Comparison of ENCODE assay signal across 16 mouse cellular contexts in genomic region chr3:101026741-101027140, GRCm38 (mm10). TPM values are rescaled to one million over a fixed set of nuclear protein-coding genes. Genes with fewer than 3 reads are reported as not detected.
"Had no signal": no experiment of that assay in that cellular context is flagged by ENCODE, and none has a peak within 500 bp of the region (broad histone marks: within the 10 kb centered on the region; RNA-seq: fewer than 3 reads in every experiment).

No protein-coding gene starts in this region.

- DNase-seq: kidney, adult 2 months; kidney, postnatal 25 days; layer of hippocampus, adult 9-11 months; liver; midbrain, embryonic 14.5 days; thymus, adult 18-20 months; thymus, postnatal 36 days had no signal

- H3K9ac ChIP-seq: limb, embryonic 13.5 days; liver, embryonic 12.5 days; liver, embryonic 15.5 days had no signal

- H3K4me2 ChIP-seq: limb, embryonic 13.5 days; liver, embryonic 12.5 days; liver, embryonic 15.5 days had no signal

- H3K4me1 ChIP-seq: liver, embryonic 12.5 days; liver, embryonic 15.5 days had no signal

- ATAC-seq: liver, embryonic 12.5 days had no signal

- H3K4me3 ChIP-seq: layer of hippocampus, adult 2 months; limb, embryonic 10.5 days; limb, embryonic 13.5 days; liver, embryonic 12.5 days; liver, embryonic 15.5 days had no signal

- H3K27ac ChIP-seq: kidney, postnatal 0 days; layer of hippocampus, adult 2 months; limb, embryonic 10.5 days; limb, embryonic 13.5 days; liver, embryonic 12.5 days; liver, embryonic 15.5 days; macrophage had no signal

- H3K27me3 ChIP-seq: limb, embryonic 13.5 days; liver, embryonic 12.5 days; liver, embryonic 15.5 days had no signal

- H3K9me3 ChIP-seq: limb, embryonic 10.5 days; limb, embryonic 13.5 days; liver, embryonic 12.5 days; liver, embryonic 15.5 days had no signal

- H3K36me3 ChIP-seq: limb, embryonic 10.5 days; limb, embryonic 13.5 days; liver, embryonic 12.5 days; liver, embryonic 15.5 days had no signal

RNA-seq across cellular contexts. Expression of gene Cd101, which starts 2.6 kb away (rescaled TPM):
- polyA plus RNA-seq: kidney, embryonic 14.5 days; kidney, postnatal 0 days; midbrain, embryonic 14.5 days; testis, adult 2 months had no signal
